Mouse (Mus musculus) gastrocnemius, adult 8-10 months (tissue): ENCODE measurements around the gene Stag3. TPM values are rescaled to one million over a fixed set of nuclear protein-coding genes. Genes with fewer than 3 reads are reported as not detected.

Experiments
- DNase-seq, 2 experiments: peaks; one replicate each; pipeline ENCODE4 v3.0.0; 2022; ENCODE audit warnings: low spot score in 2 of 2
- total RNA-seq, 4 experiments: library from RNA; stranded (reverse); gene quantifications; 2 replicates each; pipeline ENCODE4 v1.2.4; 2022

Gene Stag3
- not detected for total RNA-seq

DNA sequence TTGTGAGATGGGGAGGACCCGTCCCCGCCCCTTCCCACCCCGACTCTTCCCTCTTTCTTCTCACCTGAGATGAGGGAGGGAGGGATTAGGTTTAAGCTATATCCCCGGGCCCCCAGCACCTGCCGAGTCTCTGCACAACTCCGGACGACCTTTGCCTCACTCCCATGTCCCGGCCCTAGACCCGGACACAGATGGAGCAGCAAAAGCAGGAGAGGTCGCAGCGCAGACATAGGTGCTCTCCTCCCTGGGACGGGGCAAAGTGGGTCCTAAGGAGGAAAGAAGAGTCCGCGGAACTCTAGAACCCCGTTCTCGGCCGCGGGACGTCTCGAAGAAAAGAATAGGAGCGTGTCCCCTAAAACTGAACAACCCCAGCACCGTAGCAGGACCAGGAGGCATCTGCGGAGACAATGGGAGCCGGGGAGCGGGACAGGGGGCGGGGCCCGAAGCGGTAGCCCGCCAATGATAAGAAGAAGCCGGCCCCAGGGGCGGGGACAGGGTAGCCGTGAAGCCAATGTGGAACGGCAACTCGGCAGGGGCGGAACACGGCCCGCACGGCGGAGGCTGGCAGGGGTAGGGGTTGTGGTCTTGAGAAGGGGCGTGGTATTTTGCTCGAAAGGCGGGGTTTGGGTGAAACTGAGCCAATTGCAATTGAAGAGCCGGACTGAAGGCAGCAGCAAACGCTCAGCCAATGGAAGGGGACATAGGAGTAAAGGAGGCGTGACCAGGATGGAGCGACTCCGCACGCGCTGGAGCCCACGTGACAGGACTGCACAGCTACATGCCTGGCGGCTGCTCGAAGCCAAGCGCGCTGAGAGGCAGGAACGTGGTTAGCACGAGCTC is at the start of gene Stag3, which contains the start of the genes Gm43720 and Gpc2:
Stag3 (plus strand) TSS at position 656 of the 840 bp plus-strand sequence.
Gm43720 (minus strand) TSS at position 374 of the 840 bp plus-strand sequence.
Gpc2 (minus strand) TSS at position 421 of the 840 bp plus-strand sequence.
- peak; percentile 64 to 66 for DNase-seq

DNA sequence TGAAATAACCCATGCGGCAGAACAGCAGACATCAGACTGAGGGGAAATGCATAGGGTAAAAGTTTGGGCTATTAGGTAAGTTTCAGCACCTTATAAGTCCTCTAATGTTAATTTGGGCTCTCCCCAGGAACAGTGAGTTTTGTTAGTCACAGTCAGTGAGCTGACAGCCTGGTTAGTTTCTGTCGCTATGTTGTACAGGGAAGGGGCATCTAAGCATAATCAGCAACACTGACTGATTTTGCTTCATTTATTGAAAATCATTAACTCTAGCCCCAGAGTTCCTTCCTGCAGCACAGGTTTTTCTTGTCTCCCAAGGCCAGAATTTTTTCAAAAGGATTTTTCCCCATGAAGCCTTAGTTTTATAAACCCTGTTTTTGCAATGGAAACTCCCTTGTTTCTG is 46.3 kb upstream of the Stag3 start:
- no peak for DNase-seq

DNA sequence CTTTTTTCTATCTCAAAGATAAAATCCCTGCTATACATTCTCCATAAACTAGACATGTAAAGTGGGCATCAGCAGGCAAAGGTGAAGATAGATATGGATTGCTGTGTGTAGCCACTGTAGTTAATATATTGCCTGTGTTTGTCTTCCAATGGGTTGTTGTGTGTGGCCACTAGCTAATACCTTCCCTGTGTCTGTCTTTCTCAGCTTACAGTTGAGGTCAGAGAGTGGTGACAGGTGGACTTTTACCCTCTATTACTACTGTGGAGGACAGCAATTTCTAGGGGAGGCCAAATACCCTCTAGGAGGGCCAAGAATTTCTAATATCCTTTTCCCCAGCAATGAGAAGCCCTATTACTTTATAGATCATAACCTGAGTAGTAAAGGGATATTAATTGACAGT is 45.8 kb upstream of the Stag3 start:
- DNase-seq: no peak

DNA sequence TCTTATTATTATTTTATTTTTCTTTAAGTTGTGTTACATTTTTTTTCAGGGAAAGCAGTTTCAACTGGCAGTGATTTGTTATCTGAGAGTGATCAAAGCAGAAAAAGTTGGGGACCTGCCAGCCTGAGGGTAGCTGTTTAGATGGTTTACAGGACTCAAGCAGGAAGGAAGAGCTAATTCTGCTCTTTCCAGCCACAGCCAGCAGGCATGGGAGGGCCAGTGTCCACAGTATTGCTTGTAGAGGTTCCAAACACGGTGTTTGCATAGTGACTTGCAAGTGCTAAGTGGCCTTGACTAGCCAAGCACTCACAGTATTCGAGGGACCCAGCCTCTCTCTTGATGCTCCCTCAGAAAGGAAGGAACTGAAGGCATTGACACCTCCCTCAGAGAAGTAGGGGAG is 38.5 kb upstream of the Stag3 start:
- no peak for DNase-seq

DNA sequence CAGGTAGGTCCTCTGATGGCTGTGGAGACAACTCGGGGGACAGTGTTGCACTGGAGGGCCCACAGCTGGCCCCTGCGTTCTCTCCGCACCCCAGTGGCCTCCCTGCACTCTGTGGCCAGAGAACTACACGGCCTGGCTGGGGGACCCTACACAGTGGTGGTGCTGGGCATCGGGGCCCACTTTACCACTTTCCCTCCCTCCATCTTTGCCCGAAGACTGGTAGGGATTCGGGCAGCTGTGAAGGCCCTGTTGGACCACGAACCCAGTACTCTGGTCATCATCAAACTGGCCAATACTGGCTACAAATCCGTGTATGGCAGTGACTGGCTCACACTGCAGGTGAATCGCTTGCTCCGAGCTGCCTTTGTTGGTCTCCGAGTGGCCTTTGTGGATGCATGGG is 28.9 kb upstream of the Stag3 start:
- DNase-seq: no peak

DNA sequence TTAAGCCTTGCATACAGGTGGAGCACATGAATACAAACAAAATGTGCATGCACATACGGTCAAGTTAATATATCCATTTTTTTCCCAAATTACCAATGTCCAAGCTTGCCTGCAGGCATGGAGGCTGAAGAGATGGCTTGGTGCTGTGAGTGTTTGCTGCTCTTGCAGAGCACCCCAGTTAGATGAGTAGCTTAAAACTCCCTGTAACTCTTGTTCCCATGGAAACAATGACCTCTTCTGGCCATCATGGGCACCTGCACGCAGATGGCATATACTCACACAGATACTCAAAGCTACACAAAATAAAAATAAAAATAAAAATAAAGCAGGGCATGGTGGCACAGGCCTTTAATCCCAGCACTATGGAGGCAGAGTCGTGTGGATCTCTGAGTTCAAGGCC is 27.0 kb upstream of the Stag3 start:
- no peak for DNase-seq

DNA sequence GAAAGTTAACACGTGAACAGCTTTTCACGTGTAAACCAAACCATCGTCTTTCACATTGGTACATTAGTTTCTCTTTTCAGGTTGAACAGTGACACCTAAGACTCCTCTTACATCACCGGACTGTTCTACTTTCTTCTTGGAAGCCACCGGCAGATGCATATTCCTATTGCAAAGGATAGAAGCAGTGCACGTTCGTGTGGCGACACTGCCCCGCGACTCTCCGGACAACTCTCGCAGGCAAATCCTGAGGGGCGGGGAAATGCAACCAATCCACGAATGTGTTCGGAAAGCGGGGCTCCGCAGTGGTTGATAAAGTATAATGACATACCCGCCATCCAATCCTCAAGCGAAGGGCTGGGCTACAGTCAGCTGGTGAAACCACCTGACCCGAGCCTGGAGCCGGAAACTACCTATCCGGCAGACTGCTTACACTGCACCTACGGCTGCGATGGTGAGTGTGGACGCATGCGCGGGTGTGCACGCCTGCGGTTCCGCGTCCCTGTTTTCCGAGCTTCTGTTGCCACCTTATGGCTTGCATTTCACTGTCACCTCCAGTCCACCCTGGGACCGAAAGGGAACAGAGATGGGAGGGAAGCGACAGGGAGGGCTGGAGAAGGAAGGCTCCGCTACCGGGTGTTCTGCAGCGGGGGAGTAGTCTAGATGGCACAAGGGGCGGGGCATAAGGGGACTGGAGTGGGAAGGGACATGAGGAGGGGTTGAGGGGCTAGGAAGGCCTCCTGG is 24.5 kb upstream of the Stag3 start, which contains the start of gene Lamtor4:
Lamtor4 (plus strand) TSS at position 130 of the 741 bp plus-strand sequence.
- DNase-seq: peak; percentile 87 to 92

DNA sequence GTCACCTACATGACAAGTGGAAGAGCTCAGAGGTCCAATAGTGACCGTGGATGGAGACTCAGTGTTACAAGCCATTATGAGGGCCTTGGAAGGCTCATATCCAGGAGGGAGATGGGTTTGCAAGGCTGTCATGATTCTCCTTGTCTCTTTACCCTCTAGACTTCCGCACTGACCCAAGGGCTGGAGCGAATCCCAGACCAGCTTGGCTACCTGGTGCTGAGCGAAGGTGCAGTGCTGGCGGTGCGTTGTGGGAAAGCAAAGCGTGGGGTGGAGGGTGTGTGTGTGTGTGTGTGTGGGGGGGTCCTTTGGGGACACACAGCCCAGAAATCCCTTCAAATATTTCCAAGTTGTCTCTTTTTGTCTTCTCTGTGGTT is 24.0 kb upstream of the Stag3 start:
- DNase-seq: no peak

DNA sequence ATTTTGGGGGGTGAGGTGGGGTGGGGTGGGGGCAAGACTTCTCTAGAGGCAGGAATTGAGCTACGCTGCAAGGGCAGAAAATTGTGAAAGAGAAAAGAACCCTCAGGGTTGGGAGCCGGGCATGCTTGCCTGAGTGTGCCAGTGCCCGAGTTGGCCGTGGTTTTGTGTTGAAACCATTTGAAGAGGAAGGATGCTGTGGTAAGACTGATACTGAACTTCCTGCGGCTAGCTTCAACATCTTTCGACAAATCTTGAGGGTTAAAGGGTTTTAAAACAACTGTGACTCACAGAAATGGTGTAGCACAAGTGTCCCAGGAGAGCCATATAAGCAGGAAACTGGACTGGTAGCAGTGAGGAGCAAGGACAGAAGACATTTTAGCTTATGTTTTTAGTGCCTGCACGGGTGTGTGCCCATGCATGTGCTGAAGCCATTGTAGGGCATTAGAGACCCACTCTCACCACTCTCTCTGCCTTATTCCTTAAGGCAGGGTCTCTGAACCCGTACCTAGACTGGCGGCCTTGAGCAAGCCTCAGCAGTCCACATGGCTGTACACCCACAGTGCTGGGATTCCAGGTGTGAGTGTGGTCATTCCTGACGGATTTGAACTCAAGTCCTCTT is 23.0 kb upstream of the Stag3 start:
- DNase-seq: no peak

DNA sequence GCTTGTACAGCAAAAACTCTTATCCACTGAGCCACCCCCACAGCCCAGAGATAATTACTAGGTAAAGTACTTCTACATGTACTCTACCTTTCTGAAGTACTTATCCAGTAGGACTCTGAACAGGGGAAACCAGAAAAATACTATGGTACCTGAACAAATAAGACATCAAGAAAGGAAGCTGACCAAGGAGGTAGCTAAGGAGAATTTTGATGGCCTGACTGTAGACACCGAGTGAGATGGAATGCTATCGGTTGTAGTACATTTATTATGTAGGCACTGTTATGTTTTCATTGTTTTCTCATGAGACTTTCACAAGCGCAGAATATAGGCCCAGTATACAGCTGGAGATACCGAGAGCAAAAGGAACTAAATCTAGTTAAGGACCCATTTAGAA is 22.5 kb upstream of the Stag3 start:
- DNase-seq: no peak

DNA sequence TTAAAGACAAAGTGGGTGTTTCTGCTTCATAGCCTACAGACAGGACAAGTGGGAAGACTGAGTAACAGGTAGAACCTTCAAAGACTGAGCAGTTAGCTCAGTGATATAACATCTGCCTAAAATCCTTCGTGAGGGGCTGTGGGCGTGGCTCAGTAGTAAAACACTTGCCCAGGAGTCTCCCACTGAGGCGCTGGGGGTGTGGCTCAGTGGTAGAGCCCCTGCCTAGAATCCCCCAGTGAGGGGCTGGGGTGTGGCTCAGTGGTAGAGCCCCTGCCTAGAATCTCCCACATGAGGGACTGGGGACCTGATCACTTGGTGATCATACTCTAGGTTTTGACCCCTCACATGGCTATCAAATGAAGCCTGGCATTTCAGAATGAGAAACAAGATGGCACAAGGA is 22.0 kb upstream of the Stag3 start:
- DNase-seq: no peak

DNA sequence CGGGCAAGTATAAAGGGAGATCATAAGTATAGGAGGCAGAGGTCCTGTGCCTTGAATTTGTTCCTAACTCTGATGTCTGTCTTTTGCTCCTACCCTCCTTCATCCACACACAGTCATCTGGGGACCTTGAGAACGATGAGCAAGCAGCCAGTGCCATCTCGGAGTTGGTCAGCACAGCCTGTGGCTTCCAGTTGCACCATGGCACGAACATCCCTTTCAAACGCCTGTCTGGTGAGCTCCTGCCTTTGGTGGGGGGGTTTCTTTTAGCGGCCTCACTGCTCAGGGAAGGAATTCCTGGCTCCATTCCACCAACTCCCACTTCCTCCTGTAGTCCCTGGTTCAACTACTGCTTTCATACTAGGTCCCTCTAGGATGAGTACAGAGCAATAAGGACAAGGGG is 21.5 kb upstream of the Stag3 start:
- DNase-seq: no peak

DNA sequence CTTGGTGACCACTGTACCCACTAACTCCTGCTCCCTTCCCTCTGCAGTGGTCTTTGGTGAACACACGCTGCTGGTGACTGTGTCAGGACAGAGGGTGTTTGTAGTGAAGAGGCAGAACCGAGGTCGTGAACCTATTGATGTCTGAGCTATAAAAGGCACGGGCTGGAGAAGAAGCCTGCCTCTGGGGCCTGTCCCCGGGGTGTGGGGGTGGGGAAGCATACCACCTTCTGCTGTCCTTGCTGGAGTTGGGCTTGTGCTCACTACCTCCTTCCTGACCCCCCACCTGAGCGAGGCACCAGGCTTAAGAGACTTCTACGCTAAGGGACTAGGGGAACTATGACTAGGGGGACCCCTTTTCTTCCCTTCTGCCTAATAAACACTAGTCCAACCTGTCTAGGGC is 21.0 kb upstream of the Stag3 start:
- DNase-seq: no peak

DNA sequence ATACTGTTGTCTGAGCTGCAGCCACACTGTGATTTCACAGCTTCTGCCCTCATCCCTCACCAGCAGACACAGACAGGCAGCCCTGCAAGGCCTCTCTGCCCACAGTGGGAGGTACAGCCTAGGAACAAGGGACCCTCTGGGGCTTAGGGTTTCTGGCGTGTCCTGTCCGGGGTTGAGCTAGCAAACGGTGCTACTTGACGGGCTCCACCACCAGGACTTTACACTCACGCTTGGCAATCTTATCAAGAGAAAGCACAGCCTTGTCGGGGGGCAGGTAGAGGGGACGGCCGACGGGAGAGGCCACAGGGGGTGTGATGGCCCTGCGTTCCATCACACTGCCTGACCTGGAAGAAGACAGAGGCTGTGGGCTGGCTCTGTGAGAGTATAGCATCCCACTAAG is 20.0 kb upstream of the Stag3 start:
- DNase-seq: no peak

DNA sequence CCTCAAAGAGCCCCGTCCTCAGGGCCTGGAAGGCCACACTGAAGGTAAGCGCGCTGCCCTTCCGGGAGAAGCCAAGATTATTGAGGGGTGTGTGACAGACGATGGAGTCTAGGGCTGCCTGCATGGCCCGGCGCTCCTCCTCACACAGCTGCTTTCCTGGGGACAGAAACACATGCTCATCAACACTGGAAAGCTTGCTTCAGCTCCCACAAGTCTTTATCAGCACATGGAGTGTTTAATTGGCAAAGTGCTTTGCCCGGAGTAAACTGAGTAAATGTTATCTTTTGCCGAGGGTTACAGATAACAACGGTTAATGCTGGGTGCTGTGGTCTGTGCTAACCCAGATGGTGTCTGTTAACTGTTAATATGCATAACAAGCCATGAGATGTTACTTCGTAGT is 19.2 kb upstream of the Stag3 start:
- DNase-seq: no peak

DNA sequence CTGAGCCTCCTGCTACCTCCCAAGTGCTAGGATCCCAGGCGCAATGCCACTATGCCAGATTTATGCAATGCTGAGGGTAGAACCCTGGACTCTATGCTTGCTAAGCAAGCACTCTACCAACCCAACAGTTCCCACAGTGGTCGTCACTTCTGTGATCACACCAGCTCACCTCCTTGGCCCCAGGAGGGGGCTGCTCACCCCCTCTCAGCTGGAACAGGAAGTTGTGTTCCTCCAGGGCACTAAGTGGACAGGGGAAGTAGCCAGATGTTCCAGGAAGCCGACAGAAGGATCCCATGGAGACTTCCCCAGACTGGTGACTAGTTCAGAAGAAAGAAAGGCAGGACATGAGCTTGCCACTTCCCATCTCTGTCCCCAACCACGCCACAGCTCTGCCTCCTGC is 18.0 kb upstream of the Stag3 start:
- no peak for DNase-seq

DNA sequence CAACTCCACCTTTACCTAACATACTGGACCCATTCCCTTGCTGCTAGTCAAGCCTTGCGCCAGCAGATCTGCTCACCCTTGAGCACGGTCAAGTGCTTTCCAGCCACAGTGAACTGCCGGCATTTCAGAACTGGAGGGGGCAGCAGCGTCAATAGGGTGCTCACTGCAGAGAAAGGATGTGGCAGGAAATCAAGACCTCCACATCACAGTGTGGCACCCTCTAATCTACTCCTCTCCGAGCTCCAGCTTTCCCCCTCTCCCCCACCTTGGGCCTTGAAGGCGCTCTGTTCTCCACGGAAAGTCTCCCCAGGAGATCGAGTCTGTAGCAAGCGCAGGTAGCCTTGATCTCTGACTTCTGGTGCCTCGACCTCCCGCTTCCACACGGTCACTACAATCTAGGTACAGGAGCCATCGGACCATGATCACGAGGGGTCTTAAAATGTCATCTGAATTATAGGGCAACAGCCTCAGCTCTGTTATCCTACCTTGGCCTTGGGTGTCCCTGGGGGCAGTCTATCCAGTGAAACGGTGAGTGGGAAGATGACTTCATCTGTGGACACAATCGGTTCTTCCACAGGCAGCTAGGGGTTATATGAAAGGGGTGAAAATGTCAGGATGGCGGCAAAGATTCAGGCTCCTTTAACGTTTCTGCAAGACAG is 17.3 kb upstream of the Stag3 start:
- no peak for DNase-seq

DNA sequence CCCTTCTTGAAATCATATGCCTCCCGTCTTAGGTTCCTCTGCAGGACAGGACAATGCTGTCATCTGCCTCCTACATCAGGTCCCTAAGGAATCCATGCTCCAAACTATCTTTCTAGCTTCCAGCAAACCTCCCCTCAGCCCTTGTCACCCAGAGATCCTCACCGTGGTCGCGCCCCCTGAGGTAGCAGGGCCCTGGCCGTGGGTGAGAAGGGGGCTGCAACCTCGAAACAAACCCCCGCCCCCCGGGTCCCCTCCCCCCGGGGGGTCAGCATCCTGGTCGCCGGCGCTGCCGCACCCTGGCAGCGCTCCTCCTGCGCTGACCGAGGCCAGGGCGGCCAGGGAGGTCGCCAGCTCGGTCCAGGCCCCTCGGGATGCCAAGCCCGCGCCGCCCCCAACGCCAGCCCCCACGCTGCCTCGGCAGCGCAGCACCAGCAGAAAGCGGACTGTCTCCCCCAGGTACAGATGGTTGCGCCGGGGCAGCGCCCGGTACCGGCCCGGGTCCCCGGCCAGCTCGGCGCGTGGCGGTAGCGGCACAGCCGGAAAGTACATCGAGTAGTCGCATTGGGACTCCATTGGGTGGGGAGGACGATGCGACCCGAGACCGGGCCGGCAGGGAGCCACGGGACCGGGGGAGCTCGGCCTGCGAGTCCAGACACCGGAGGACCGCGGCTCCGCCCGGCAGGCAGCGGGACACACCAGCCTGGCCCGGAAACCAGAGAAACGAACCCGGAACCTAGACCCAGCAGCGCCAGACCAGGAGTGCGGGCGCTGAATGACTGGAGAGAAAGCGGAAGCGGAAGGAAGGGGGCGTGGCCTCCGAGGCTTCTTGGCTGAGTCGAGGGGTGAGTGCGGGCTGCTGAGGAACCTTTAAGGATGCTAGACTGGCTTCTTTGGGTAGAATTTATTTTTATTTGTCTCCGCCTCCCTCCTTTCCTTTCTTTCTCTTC is 16.5 kb upstream of the Stag3 start, which contains the start of gene BC037034:
BC037034 (minus strand) TSS at position 774 of the 947 bp plus-strand sequence.
- peak; percentile 82 to 84 for DNase-seq

DNA sequence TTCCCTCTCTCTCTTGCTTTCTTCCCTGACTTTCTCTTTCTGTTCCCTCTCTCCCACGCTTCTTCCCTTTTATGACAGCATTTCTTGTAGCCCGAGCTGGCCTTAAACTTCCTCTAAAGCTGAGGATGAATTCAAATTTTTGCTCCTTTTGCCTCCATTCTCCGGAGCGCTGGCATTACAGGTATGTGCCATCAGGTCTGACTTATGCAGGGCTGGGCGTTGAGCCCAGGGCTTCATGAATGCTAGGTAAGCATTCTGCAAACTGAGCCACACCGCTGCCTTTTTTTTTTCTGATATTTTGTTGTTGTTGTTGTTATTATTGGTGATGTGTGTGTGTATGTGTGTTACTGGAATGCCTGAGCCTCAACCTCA is 15.8 kb upstream of the Stag3 start:
- DNase-seq: no peak

DNA sequence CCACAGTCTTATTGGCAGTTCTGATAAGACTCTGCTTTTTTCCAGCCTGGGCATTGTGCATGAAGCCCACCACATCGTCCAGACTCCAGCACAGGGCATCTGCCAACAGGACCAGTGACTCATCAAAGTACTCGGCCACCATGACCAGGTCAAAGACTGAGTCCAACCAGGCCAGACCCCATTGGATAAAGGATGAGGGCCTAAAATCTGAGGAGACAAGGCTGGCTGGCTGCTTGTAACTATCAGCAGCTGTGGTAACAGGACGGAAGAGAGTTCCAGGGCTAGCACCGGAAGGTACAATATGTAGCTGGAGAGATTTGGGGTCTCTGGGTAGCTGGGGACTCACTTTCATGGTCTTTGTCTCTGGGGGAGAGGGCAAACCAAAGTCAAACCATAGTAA is 14.3 kb upstream of the Stag3 start:
- DNase-seq: no peak
